15 mouse cellular contexts compared by ENCODE assay signal in genomic region chr16:11055916-11056315, GRCm38 (mm10).
"Had no signal": no experiment of that assay in that cellular context is flagged by ENCODE, and none has a peak within 500 bp of the region (broad histone marks: within the 10 kb centered on the region; RNA-seq: fewer than 3 reads in every experiment).

No protein-coding gene starts in this region.

- H3K36me3 ChIP-seq: liver, embryonic 15.5 days; midbrain, embryonic 13.5 days; neural tube, embryonic 15.5 days; stomach, embryonic 15.5 days had no signal

- H3K4me3 ChIP-seq: liver, embryonic 15.5 days; midbrain, embryonic 13.5 days; myocyte; neural tube, embryonic 15.5 days; stomach, embryonic 15.5 days had no signal

- H3K27me3 ChIP-seq: liver, embryonic 15.5 days; midbrain, embryonic 13.5 days; neural tube, embryonic 15.5 days; stomach, embryonic 15.5 days had no signal

- H3K4me2 ChIP-seq: liver, embryonic 11.5 days; liver, embryonic 15.5 days; midbrain, embryonic 13.5 days; neural tube, embryonic 15.5 days; stomach, embryonic 15.5 days had no signal

- H3K4me1 ChIP-seq: liver, embryonic 15.5 days; midbrain, embryonic 13.5 days; neural tube, embryonic 15.5 days; stomach, embryonic 15.5 days had no signal

- H3K27ac ChIP-seq: kidney, postnatal 0 days; liver, embryonic 15.5 days; midbrain, embryonic 13.5 days; neural tube, embryonic 15.5 days; stomach, embryonic 15.5 days had no signal

- ATAC-seq: midbrain, embryonic 13.5 days had no signal

- DNase-seq: kidney, adult 8-10 months; kidney, postnatal 36 days; layer of hippocampus, adult 9-11 months; left cerebral cortex, postnatal 4 days; lung, adult 2 months; lung, postnatal 36 days; right cerebral cortex, postnatal 4 days; thymus, postnatal 36 days had no signal

- H3K9me3 ChIP-seq: liver, embryonic 15.5 days; midbrain, embryonic 13.5 days; neural tube, embryonic 15.5 days; stomach, embryonic 15.5 days had no signal

- H3K9ac ChIP-seq: liver, embryonic 15.5 days; midbrain, embryonic 13.5 days; neural tube, embryonic 15.5 days; stomach, embryonic 15.5 days had no signal
